Mouse (Mus musculus) forebrain, embryonic 13.5 days (tissue): ENCODE results near the gene Gtf3c2. TPM values are rescaled to one million over a fixed set of nuclear protein-coding genes. Genes with fewer than 3 reads are reported as not detected.

Experiments
- ATAC-seq: fragments of 200-750 bp; cut with Nextera tagmentation; 2 replicates; pipeline ENCODE4 v1.8.0; 2017
- H3K27ac ChIP-seq: fragments of 300-500 bp; sonication (generic); 2 replicates; pipeline ENCODE4 v1.5.1; 2015; ENCODE audit warnings: inconsistent platforms, mild to moderate bottlenecking, moderate library complexity
- H3K27me3 ChIP-seq: fragments of 300-500 bp; sonication (generic); 2 replicates; pipeline ENCODE4 v1.6.1; 2015; ENCODE audit warnings: mild to moderate bottlenecking, inconsistent platforms
- H3K36me3 ChIP-seq: fragments of 300-500 bp; sonication (generic); 2 replicates; pipeline ENCODE4 v1.6.1; 2015; ENCODE audit warnings: mild to moderate bottlenecking, inconsistent platforms; ENCODE audit not compliant: poor library complexity, severe bottlenecking
- H3K4me1 ChIP-seq: fragments of 300-500 bp; sonication (generic); 2 replicates; pipeline ENCODE4 v1.6.1; 2015; ENCODE audit warnings: inconsistent platforms
- H3K4me2 ChIP-seq: fragments of 300-500 bp; sonication (generic); 2 replicates; pipeline ENCODE4 v1.6.1; 2015; ENCODE audit warnings: inconsistent platforms, mild to moderate bottlenecking, moderate library complexity
- H3K4me3 ChIP-seq: fragments of 300-500 bp; sonication (generic); 2 replicates; pipeline ENCODE4 v1.5.1; 2015; ENCODE audit warnings: mild to moderate bottlenecking, inconsistent platforms
- H3K9ac ChIP-seq: fragments of 300-500 bp; sonication (generic); 2 replicates; pipeline ENCODE4 v1.6.1; 2015; ENCODE audit warnings: mild to moderate bottlenecking, inconsistent platforms
- H3K9me3 ChIP-seq: fragments of 300-500 bp; sonication (generic); replicated peaks from 2 replicates; pipeline ENCODE4 v1.6.1; 2016; ENCODE audit warnings: inconsistent platforms
- WGBS: fragments of 180-500 bp; shearing (Covaris S2); methylation state at CpG from one replicate; pipeline ENCODE4 v1.1.7; 2015; 5-methylcytosine and 5-hydroxymethylcytosine counted together
- polyA plus RNA-seq: library from polyadenylated mRNA; unstranded; fragments of >200 nt; fragmentation: Nextera tagmentation; extraction: Ambion mirVana; gene quantifications from 2 replicates; pipeline ENCODE4 v1.2.1, GENCODE M21; 2015

Gene Gtf3c2
- polyA plus RNA-seq, 1 experiment from 2014 or later: 76.5 TPM

DNA sequence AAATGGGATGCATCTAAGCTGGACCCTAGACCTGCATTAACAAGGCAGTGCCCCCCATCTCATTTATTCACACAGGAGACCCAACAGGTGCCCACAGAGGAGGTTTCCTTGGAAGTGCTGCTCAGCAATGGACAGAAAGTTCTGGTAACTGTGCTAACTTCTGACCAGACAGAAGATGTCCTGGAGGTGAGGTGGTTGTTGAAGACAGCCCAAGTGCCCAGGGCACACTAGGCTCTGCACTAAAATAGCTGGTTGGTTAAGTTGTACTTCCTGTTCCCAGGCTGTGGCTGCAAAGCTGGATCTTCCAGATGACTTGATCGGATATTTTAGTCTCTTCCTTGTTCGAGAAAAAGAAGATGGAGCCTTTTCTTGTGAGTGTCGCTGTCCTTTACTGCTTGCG is 15.7 kb upstream of the Gtf3c2 start:
- peaks cover 32% of the 10 kb centered on the region for H3K4me1 ChIP-seq
- WGBS: 92% methylated on average over 4 of the region's 4 CpGs
- no peak overlapping the region for H3K27ac ChIP-seq
- H3K9me3 ChIP-seq: peaks cover 5% of the 10 kb centered on the region
- no peak overlapping the region for H3K9ac ChIP-seq
- no peak overlapping the region for H3K4me2 ChIP-seq
- H3K36me3 ChIP-seq: peaks cover 72% of the 10 kb centered on the region
- H3K4me3 ChIP-seq: no peak overlapping the region
- no peak for ATAC-seq
- H3K27me3 ChIP-seq: no peaks in the 10 kb centered on the region

DNA sequence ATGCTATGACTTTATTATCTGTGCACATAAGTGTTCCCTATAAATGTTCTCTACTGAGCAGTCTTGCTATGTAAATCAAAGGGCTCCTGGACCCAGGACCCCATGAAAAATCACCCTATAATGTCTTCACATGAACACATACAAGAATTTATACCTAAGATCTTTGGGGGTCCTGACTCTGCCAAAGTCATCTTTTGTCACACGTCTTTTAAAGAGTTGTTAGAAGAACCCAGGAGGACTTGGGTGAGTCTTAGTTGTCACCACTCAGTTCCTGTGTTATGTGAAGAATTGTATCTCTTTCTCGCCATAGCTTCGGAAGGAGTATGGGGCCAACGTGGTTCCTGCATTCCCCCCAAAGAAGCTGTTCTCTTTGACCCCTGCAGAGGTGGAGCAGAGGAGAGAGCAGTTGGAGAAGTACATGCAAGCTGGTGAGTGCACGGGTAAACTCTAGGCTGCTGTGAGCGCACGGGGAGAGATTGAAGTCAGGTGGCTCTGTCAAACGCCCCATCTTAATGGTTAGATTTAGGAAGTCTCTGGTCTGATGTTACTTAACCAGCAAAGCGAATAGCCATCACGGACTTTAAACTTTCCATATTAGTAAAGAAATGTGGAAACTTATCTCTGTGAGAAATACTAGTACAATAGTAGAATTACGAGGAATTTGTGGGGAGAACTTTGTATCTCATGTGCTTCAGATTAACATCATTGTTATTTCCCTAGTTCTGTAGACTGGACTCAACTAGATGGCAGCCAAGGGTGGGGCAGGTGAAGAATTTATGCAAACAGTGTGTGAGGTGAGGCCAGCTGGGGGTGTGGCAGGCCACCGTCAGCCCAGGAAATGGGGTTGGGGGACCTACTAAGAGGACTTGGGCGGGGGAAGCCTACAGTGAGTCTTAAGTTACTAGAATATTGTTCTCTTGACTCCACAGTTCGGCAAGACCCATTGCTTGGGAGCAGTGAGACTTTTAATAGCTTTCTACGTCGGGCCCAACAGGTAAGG is 14.8 kb upstream of the Gtf3c2 start:
- no peaks in the 10 kb centered on the region for H3K9me3 ChIP-seq
- H3K27ac ChIP-seq: no peak overlapping the region
- 92% methylated on average over 16 of the region's 16 CpGs for WGBS
- peaks cover 24% of the 10 kb centered on the region for H3K4me1 ChIP-seq
- no peak overlapping the region for H3K9ac ChIP-seq
- peak overlapping the region; percentile 95; the same call in 1 of the 2 replicates for H3K4me2 ChIP-seq
- H3K36me3 ChIP-seq: peaks cover 72% of the 10 kb centered on the region
- H3K27me3 ChIP-seq: no peaks in the 10 kb centered on the region
- peak overlapping the region; percentile 83; the same call in 1 of the 2 replicates for H3K4me3 ChIP-seq
- ATAC-seq: no peak

DNA sequence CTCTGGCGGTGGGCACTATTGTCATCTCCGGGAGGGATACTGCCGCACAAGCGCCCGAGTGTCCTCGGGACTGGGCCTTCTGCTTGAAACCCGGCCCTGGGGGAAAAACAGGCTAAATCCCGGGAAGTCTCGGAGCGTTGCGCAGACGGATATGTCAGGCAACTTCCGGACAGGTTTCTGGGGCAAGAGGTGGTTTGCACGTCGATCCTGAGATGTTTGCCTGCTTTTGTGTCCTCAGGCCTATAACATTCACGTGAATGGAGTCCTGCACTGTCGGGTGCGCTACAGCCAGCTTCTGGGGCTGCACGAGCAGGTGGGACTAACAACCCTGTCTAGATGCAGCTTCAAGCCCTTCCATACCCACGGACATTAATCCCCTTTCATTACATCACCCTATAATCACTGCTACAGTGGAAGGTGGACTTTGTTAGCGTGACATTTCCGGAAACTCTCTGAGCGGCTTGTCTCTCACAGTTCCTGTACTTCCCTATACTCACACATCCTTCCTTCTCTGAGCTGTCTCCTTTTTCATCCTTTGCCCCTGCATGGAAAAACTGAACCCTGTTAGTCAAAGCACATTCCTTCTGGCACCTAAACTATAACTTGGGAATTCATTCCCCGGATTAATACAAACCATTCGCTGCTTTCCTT is 13.8 kb upstream of the Gtf3c2 start:
- H3K27ac ChIP-seq: peak overlapping the region; percentile 63
- no peaks in the 10 kb centered on the region for H3K27me3 ChIP-seq
- peak overlapping the region; percentile 90 for H3K9ac ChIP-seq
- peaks cover 72% of the 10 kb centered on the region for H3K36me3 ChIP-seq
- H3K4me2 ChIP-seq: peak overlapping the region; percentile 95
- 14% methylated on average over 25 of the region's 25 CpGs for WGBS
- ATAC-seq: no peak
- H3K4me3 ChIP-seq: peak overlapping the region; percentile 83
- peaks cover 24% of the 10 kb centered on the region for H3K4me1 ChIP-seq
- no peaks in the 10 kb centered on the region for H3K9me3 ChIP-seq

DNA sequence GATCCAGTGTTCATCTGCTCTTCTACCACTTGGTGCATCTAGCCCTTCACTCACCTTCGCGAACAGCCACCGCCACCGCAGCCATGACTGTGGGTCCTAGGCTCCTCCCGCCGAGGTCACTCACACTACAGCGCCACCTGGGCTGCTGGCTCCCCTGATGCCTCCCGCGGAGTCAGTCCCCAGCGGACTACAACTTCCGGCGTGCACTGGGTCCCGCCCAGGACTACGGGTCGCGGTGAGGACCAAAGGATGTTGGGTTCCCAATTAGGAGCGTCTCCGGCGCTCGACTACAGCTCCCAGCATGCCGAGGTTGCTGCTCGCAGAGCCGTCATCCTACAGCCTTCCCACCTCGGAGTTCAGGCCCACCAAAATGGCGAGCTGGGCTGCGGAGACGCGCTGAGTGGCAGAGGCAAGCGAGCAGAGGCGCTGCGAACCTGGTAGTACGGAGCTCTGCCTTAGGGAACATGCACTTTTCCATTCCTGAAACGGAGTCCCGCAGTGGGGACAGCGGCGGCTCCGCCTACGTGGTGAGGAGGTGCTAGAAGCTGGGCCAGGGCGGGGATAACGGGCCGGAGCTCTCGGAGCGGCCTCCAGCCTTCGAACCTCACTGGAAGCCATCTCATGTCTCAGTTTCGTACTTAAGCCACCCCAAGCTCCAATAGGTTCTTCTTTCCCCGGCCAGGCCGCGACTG is 13.1 kb upstream of the Gtf3c2 start, which contains the start of the genes Snx17 and Eif2b4:
Gene Snx17, plus strand, starts transcription at position 289 of the 692 bp plus-strand sequence.
Gene Eif2b4, minus strand, starts transcription at position 492 of the 692 bp plus-strand sequence.
- ATAC-seq: peak; percentile 97
- peak within 1 kb of the TSS; percentile 90 for H3K9ac ChIP-seq
- no peaks in the 10 kb centered on the region for H3K27me3 ChIP-seq
- H3K27ac ChIP-seq: peak within 1 kb of the TSS; percentile 73
- peak within 1 kb of the TSS; percentile 95 for H3K4me2 ChIP-seq
- under 1% methylated on average over 48 of the region's 48 CpGs for WGBS
- H3K4me1 ChIP-seq: peaks cover 24% of the 10 kb centered on the region
- H3K9me3 ChIP-seq: no peaks in the 10 kb centered on the region
- peak within 1 kb of the TSS; percentile 83 for H3K4me3 ChIP-seq
- peaks cover 72% of the 10 kb centered on the region for H3K36me3 ChIP-seq

DNA sequence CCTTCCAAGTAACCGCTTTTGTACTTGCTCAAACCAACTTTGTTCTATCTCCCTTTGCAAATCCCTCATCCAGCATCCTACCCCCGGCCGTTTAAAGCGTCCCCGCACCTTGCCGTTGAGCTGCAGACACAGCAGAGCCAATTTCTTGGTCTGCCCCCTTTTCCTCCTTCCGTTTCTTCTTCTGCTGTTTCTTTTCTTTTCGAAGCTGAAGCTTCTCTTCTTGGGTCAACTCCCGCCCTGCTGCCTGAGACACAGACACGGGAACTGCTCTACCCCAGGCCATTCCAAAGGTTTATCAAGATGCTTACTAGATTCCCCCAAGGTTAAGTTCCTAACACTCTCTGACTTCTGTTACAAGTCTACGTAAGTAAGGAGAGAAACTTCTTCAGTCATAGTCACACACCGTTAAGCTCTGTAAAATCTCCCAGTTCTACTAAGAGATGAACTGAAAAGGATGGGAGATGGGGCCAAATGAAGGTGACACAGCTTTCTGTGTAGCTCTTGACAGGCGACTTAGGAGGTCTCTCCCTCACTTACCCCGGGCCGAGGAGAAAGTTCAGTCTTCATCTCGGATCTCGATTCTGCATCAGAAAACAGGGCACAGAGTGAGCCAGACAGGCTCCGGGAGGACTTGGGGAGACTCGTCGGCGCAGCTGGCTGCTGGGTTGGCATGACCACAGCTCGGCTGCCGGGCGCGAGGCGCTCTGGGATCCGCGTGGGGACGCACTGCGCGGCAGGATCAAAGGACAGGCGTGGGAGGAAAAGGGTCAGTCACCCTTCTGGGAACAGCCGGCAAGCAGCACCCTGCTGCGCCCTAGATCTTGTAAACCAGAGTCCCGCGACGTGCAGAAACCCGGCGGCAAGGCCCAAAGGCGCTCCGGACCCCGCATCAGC is 12.3 kb upstream of the Gtf3c2 start:
- Histone ChIP-seq H3K27me3 (no peaks in the 10 kb centered on the region), H3K4me2 (peak overlapping the region; percentile 95), H3K9me3 (no peaks in the 10 kb centered on the region), H3K4me3 (peak overlapping the region; percentile 83), H3K4me1 (peaks cover 24% of the 10 kb centered on the region), H3K27ac (peak overlapping the region; percentile 73), H3K36me3 (peaks cover 72% of the 10 kb centered on the region), H3K9ac (peak overlapping the region; percentile 90)
- 18% methylated on average over 37 of the region's 42 CpGs for WGBS
- ATAC-seq: no peak; the same call in 1 of the 2 replicates

GRCm38 (mm10) chr5:31190201-31190600 is 10.3 kb upstream of the Gtf3c2 start:
- H3K4me2 ChIP-seq: no peak overlapping the region
- no peaks in the 10 kb centered on the region for H3K27me3 ChIP-seq
- peaks cover 58% of the 10 kb centered on the region for H3K36me3 ChIP-seq
- no peak for ATAC-seq
- peaks cover 24% of the 10 kb centered on the region for H3K4me1 ChIP-seq
- H3K4me3 ChIP-seq: no peak overlapping the region
- H3K27ac ChIP-seq: no peak overlapping the region
- H3K9me3 ChIP-seq: no peaks in the 10 kb centered on the region
- 89% methylated on average over 9 of the region's 9 CpGs for WGBS
- H3K9ac ChIP-seq: no peak overlapping the region

- Histone ChIP-seq H3K27me3 (no peaks in the 10 kb centered on the region), H3K4me3 (no peak overlapping the region), H3K4me2 (no peak overlapping the region), H3K9me3 (no peaks in the 10 kb centered on the region), H3K9ac (no peak overlapping the region), H3K4me1 (peaks cover 13% of the 10 kb centered on the region), H3K36me3 (peaks cover 49% of the 10 kb centered on the region), H3K27ac (no peak overlapping the region)
- no peak for ATAC-seq
- WGBS: 74% methylated on average over 4 of the region's 4 CpGs
Measured at GRCm38 (mm10) chr5:31188223-31188840, 8.4 kb upstream of the Gtf3c2 start.

- WGBS: 64% methylated on average over 4 of the region's 4 CpGs
- no peak overlapping the region for H3K27ac ChIP-seq
- no peak for ATAC-seq
- no peak overlapping the region for H3K4me2 ChIP-seq
- H3K36me3 ChIP-seq: peaks cover 21% of the 10 kb centered on the region
- peaks cover 11% of the 10 kb centered on the region for H3K4me1 ChIP-seq
- no peaks in the 10 kb centered on the region for H3K9me3 ChIP-seq
- no peak overlapping the region for H3K4me3 ChIP-seq
- H3K27me3 ChIP-seq: no peaks in the 10 kb centered on the region
- H3K9ac ChIP-seq: no peak overlapping the region
Measured at GRCm38 (mm10) chr5:31183678-31184077, 3.7 kb upstream of the Gtf3c2 start.

GRCm38 (mm10) chr5:31181183-31181770 is 1.3 kb upstream of the Gtf3c2 start:
- H3K4me1 ChIP-seq: peaks cover 30% of the 10 kb centered on the region
- ATAC-seq: no peak
- no peak overlapping the region for H3K4me2 ChIP-seq
- H3K27ac ChIP-seq: no peak overlapping the region
- no peaks in the 10 kb centered on the region for H3K9me3 ChIP-seq
- 93% methylated on average over 9 of the region's 9 CpGs for WGBS
- no peak overlapping the region for H3K4me3 ChIP-seq
- no peaks in the 10 kb centered on the region for H3K27me3 ChIP-seq
- H3K36me3 ChIP-seq: 0 out of 2 replicates have a peak, but pooled peaks cover 6% of the 10 kb centered on the region
- no peak overlapping the region for H3K9ac ChIP-seq

- Histone ChIP-seq H3K4me3 (peak overlapping the region; percentile 93), H3K27me3 (no peaks in the 10 kb centered on the region), H3K27ac (peak overlapping the region; percentile 99), H3K9me3 (no peaks in the 10 kb centered on the region), H3K4me2 (peak overlapping the region; percentile 92), H3K36me3 (peaks cover 10% of the 10 kb centered on the region; the same call in 1 of the 2 replicates), H3K9ac (peak overlapping the region; percentile 82), H3K4me1 (peaks cover 30% of the 10 kb centered on the region)
- ATAC-seq: peak; percentile 68; the same call in 1 of the 2 replicates
- under 1% methylated on average over 25 of the region's 25 CpGs for WGBS
Measured at GRCm38 (mm10) chr5:31179301-31179765, 611 bp downstream of the Gtf3c2 start.
